Mouse (Mus musculus) ovary, adult 10 weeks (tissue): ENCODE measurements around the gene Bpifa3. TPM values are rescaled to one million over a fixed set of nuclear protein-coding genes. Genes with fewer than 3 reads are reported as not detected.

ENCODE experiments used
- polyA plus RNA-seq: library from polyadenylated mRNA; stranded (reverse); fragments of 350-450 nt; fragmentation: Illumina TruSeq; extraction: RNeasy Lipid Tissue Mini Kit (QIAGEN cat#74804); gene quantifications from one replicate; pipeline ENCODE4 v1.2.3, GENCODE M21; 2014

Bpifa3 gene
- not detected for polyA plus RNA-seq

GRCm38 (mm10) chr2:154130120-154130519 is at the start of gene Bpifa3:
Bpifa3 (plus strand) TSS chr2:154130336.

GRCm38 (mm10) chr2:154142580-154142979 is 12.4 kb downstream of the Bpifa3 start, which contains the start of gene Bpifa1:
Bpifa1 (plus strand) TSS chr2:154142880.

GRCm38 (mm10) chr2:154162307-154162706 is 32.2 kb downstream of the Bpifa3 start, which contains the start of gene Bpifa5:
Bpifa5 (plus strand) TSS chr2:154162607.

Other genes with a start within 250 kb of the Bpifa3 start
- gene Bpifb6, start 229.9 kb upstream of the Bpifa3 start, polyA plus RNA-seq, result not detected
- gene Bpifb3, start 212.1 kb upstream of the Bpifa3 start, polyA plus RNA-seq, result not detected
- 23.9 TPM for gene Bpifb4, start 192.1 kb upstream of the Bpifa3 start, polyA plus RNA-seq
- gene Bpifa6, start 155.4 kb upstream of the Bpifa3 start, polyA plus RNA-seq, result 0.48 TPM
- 3.3 TPM for gene Bpifa2, start 122.1 kb upstream of the Bpifa3 start, polyA plus RNA-seq
- gene Bpifa1, start 12.5 kb downstream of the Bpifa3 start, polyA plus RNA-seq, result not detected
- gene Bpifa5, start 32.3 kb downstream of the Bpifa3 start, polyA plus RNA-seq, result not detected
- 0.29 TPM for gene Bpifb1, start 60.5 kb downstream of the Bpifa3 start, polyA plus RNA-seq
- gene Bpifb5, start 93.4 kb downstream of the Bpifa3 start, polyA plus RNA-seq, result 2.6 TPM
- not detected for gene Bpifb9a, start 127.5 kb downstream of the Bpifa3 start, polyA plus RNA-seq
- gene Bpifb9b, start 176.9 kb downstream of the Bpifa3 start, polyA plus RNA-seq, result not detected
- gene Cdk5rap1, start 242.7 kb downstream of the Bpifa3 start, polyA plus RNA-seq, result 8.2 TPM